10 mouse cellular contexts compared by ENCODE assay signal in genomic region chr10:108088883-108089282, GRCm38 (mm10).
DNase-seq lines count a peak whose midpoint lies in the region; ATAC-seq lines count a peak whose summit lies in the region.
"Had no signal": no experiment of that assay in that cellular context is flagged by ENCODE, and none has a peak within 500 bp of the region (broad histone marks: within the 10 kb centered on the region; RNA-seq: fewer than 3 reads in every experiment).

No protein-coding gene starts in this region.

- H3K9me3 ChIP-seq in liver, embryonic 12.5 days (replicated peaks): 0 out of 2 replicates have a peak, but pooled peaks cover 3% of the 10 kb centered on the region
- H3K9me3 ChIP-seq in liver, embryonic 11.5 days (ENCODE audit: control insufficient read depth, low read length): no peaks in the 10 kb centered on the region
- no peaks in the 10 kb centered on the region for H3K9me3 ChIP-seq in intestine, embryonic 14.5 days (ENCODE audit: control insufficient read depth, low read length)
- H3K9me3 ChIP-seq in kidney, embryonic 14.5 days (ENCODE audit: control insufficient read depth, low read length): no peaks in the 10 kb centered on the region

- H3K4me1 ChIP-seq in liver, embryonic 12.5 days: peaks cover 14% of the 10 kb centered on the region; the same call in 1 of the 2 replicates
- H3K4me1 ChIP-seq in liver, embryonic 11.5 days (replicated peaks; ENCODE audit: control insufficient read depth, insufficient read depth, low read length): no peaks in the 10 kb centered on the region; the same call in 1 of the 2 replicates
- peaks cover 16% of the 10 kb centered on the region; the same call in 1 of the 2 replicates for H3K4me1 ChIP-seq in intestine, embryonic 14.5 days (replicated peaks; ENCODE audit: control insufficient read depth, insufficient read depth, low read length)
- no peaks in the 10 kb centered on the region for H3K4me1 ChIP-seq in kidney, embryonic 14.5 days (ENCODE audit: control insufficient read depth, insufficient read depth, low read length)

- 57% methylated on average over 8 of the region's 8 CpGs for WGBS in liver, embryonic 12.5 days (ENCODE audit: insufficient replicate concordance)
- WGBS in liver, embryonic 11.5 days: 60% methylated on average over 8 of the region's 8 CpGs
- 45% methylated on average over 8 of the region's 8 CpGs for WGBS in intestine, embryonic 14.5 days
- 77% methylated on average over 8 of the region's 8 CpGs for WGBS in kidney, embryonic 14.5 days

- no peaks in the 10 kb centered on the region for H3K27me3 ChIP-seq in liver, embryonic 12.5 days (replicated peaks)
- no peaks in the 10 kb centered on the region for H3K27me3 ChIP-seq in liver, embryonic 11.5 days (replicated peaks; ENCODE audit: control insufficient read depth, insufficient read depth, low read length)
- no peaks in the 10 kb centered on the region for H3K27me3 ChIP-seq in intestine, embryonic 14.5 days (replicated peaks; ENCODE audit: control insufficient read depth, insufficient read depth, low read length)
- no peaks in the 10 kb centered on the region for H3K27me3 ChIP-seq in kidney, embryonic 14.5 days (ENCODE audit: control insufficient read depth, insufficient read depth, low read length)

- no peak overlapping the region for H3K27ac ChIP-seq in liver, embryonic 12.5 days
- no peak overlapping the region for H3K27ac ChIP-seq in liver, embryonic 11.5 days (ENCODE audit: low read depth, low read length)
- H3K27ac ChIP-seq in intestine, embryonic 14.5 days (ENCODE audit: low read depth): peak overlapping the region; percentile 58
- H3K27ac ChIP-seq in kidney, embryonic 14.5 days (ENCODE audit: low read depth, low read length): no peak overlapping the region

- H3K4me2 ChIP-seq in liver, embryonic 12.5 days: no peak overlapping the region
- H3K4me2 ChIP-seq in liver, embryonic 11.5 days: no peak overlapping the region
- peak overlapping the region; percentile 1; the same call in 1 of the 2 replicates for H3K4me2 ChIP-seq in intestine, embryonic 14.5 days (ENCODE audit: low read length)
- H3K4me2 ChIP-seq in kidney, embryonic 14.5 days (replicated peaks; ENCODE audit: low read depth, low read length): no peak overlapping the region

- H3K36me3 ChIP-seq in liver, embryonic 12.5 days: no peaks in the 10 kb centered on the region
- no peaks in the 10 kb centered on the region for H3K36me3 ChIP-seq in liver, embryonic 11.5 days (ENCODE audit: control insufficient read depth, insufficient read depth, low read length)
- no peaks in the 10 kb centered on the region for H3K36me3 ChIP-seq in intestine, embryonic 14.5 days (ENCODE audit: control insufficient read depth, insufficient read depth, low read length)
- no peaks in the 10 kb centered on the region for H3K36me3 ChIP-seq in kidney, embryonic 14.5 days (ENCODE audit: control insufficient read depth, insufficient read depth, low read length)

- ATAC-seq in liver, embryonic 12.5 days: peak; percentile 46; the same call in 1 of the 2 replicates
- no peak; the same call in 1 of the 2 replicates for ATAC-seq in liver, embryonic 11.5 days (replicated peaks; ENCODE audit: low FRiP score)
- no peak for ATAC-seq in intestine, embryonic 14.5 days (replicated peaks; ENCODE audit: low FRiP score, low TSS enrichment, low read depth)
- ATAC-seq in kidney, embryonic 14.5 days (ENCODE audit: low FRiP score, low TSS enrichment): no peak
- ATAC-seq: inflammation-experienced regulatory T-cells, adult 6 months had no signal

- no peak for DNase-seq in liver, embryonic 11.5 days (ENCODE audit: low spot score)
- peak; percentile 23 to 53 for DNase-seq in frontal cortex, adult 2 months (ENCODE audit: extremely low spot score in 1 of 2, low spot score in 1 of 2)
- DNase-seq in intestine, embryonic 14.5 days (ENCODE audit: low spot score): peak; percentile 63
- DNase-seq in right cerebral cortex, postnatal 14 days: peak; percentile 18
- DNase-seq in gastrocnemius, adult 8-10 months (ENCODE audit: low spot score in 2 of 2): no peak
- no peak for DNase-seq in kidney, postnatal 25 days
- DNase-seq: cerebellum, postnatal 25 days had no signal

- H3K9ac ChIP-seq in liver, embryonic 12.5 days: no peak overlapping the region
- H3K9ac ChIP-seq in liver, embryonic 11.5 days (ENCODE audit: low read depth, low read length): no peak overlapping the region
- H3K9ac ChIP-seq in intestine, embryonic 14.5 days (ENCODE audit: low read length): no peak overlapping the region
- no peak overlapping the region for H3K9ac ChIP-seq in kidney, embryonic 14.5 days (ENCODE audit: low read depth, low read length)

- H3K4me3 ChIP-seq in liver, embryonic 12.5 days: no peak overlapping the region
- H3K4me3 ChIP-seq in liver, embryonic 11.5 days (ENCODE audit: low read depth, low read length): no peak overlapping the region
- H3K4me3 ChIP-seq in intestine, embryonic 14.5 days (ENCODE audit: low read depth, low read length): no peak overlapping the region
- H3K4me3 ChIP-seq in kidney, embryonic 14.5 days (ENCODE audit: low read length): no peak overlapping the region

Comparison
In these comparisons a context has a peak if more than half of its experiments do, and no peak if none do; other contexts are left out.
1. DNase-seq: peak in frontal cortex, adult 2 months (2 of 2), intestine, embryonic 14.5 days (single experiment) and right cerebral cortex, postnatal 14 days (single experiment); none in liver, embryonic 11.5 days (single experiment), gastrocnemius, adult 8-10 months (0 of 2) and kidney, postnatal 25 days (0 of 2).